ENCODE assay signal across 28 mouse cellular contexts in the genomic region with DNA sequence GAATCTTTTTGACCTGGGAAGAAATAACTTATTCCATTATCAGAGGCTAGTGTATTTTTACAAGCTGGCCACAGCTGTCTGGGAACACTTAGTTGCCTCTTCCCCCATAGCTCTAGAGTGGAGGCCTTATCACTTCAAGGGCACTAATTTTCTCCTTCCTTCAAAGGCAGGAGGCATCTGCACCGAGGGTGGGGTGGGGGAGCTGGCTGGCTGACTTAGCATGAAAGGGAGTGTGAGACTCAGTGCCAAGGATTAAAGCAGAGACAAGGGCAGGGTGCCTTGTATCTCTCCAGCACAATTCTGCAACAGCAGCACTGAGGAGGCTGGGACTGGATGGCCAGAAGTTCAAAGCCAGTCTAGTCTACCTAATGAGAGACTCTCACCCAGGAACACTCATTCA. TPM values are rescaled to one million over a fixed set of nuclear protein-coding genes. Genes with fewer than 3 reads are reported as not detected.
A peak's percentile ranks its signal among the peaks of the same experiment; 100 is the strongest.
DNase-seq lines count a peak whose midpoint lies in the region; ATAC-seq and TF ChIP-seq lines count a peak whose summit lies in the region.
"Had no signal": no experiment of that assay in that cellular context is flagged by ENCODE, and none has a peak within 500 bp of the region (broad histone marks: within the 10 kb centered on the region; RNA-seq: fewer than 3 reads in every experiment).

No protein-coding gene starts in this region.

- no peak for TF ChIP-seq CTCF in midbrain, postnatal 0 days (IDR thresholded peaks at IDR 0.05)
- no peak for TF ChIP-seq CTCF in stomach, postnatal 0 days (IDR thresholded peaks at IDR 0.05; ENCODE audit: low read depth)

- ATAC-seq in midbrain, embryonic 14.5 days (ENCODE audit: low FRiP score, low TSS enrichment) = no peak
- ATAC-seq in midbrain, postnatal 0 days (ENCODE audit: low FRiP score) = no peak
- no peak for ATAC-seq in stomach, postnatal 0 days (ENCODE audit: low FRiP score, low TSS enrichment)
- ATAC-seq: forebrain, embryonic 16.5 days; intestine, postnatal 0 days; midbrain, embryonic 13.5 days had no signal

- H3K4me3 ChIP-seq in heart, embryonic 10.5 days = no peak overlapping the region
- no peak overlapping the region for H3K4me3 ChIP-seq in midbrain, embryonic 14.5 days (replicated peaks; ENCODE audit: low read depth, low read length)
- H3K4me3 ChIP-seq in midbrain, postnatal 0 days (ENCODE audit: low read depth, low read length) = no peak overlapping the region
- no peak overlapping the region for H3K4me3 ChIP-seq in stomach, postnatal 0 days (ENCODE audit: low read depth, low read length)
- H3K4me3 ChIP-seq: gastrocnemius, adult 2 months; midbrain, embryonic 13.5 days; neural tube, embryonic 15.5 days had no signal

- TF ChIP-seq EP300 in stomach, postnatal 0 days (optimal IDR thresholded peaks at IDR 0.05) = no peak

- H3K4me1 ChIP-seq in heart, embryonic 10.5 days = peaks cover 4% of the 10 kb centered on the region; the same call in 1 of the 2 replicates
- no peaks in the 10 kb centered on the region for H3K4me1 ChIP-seq in midbrain, embryonic 14.5 days (ENCODE audit: control insufficient read depth, insufficient read depth, low read length)
- no peaks in the 10 kb centered on the region for H3K4me1 ChIP-seq in midbrain, postnatal 0 days (ENCODE audit: insufficient read depth, low read length)
- H3K4me1 ChIP-seq in stomach, postnatal 0 days (replicated peaks; ENCODE audit: control insufficient read depth, insufficient read depth) = no peaks in the 10 kb centered on the region
- H3K4me1 ChIP-seq: midbrain, embryonic 13.5 days; neural tube, embryonic 15.5 days had no signal

- H3K27me3 ChIP-seq in heart, embryonic 10.5 days (ENCODE audit: insufficient read depth, poor library complexity, severe bottlenecking) = no peaks in the 10 kb centered on the region
- H3K27me3 ChIP-seq in midbrain, embryonic 14.5 days (ENCODE audit: control insufficient read depth, insufficient read depth, low read length) = no peaks in the 10 kb centered on the region
- no peaks in the 10 kb centered on the region for H3K27me3 ChIP-seq in midbrain, postnatal 0 days (ENCODE audit: insufficient read depth, low read length)
- no peaks in the 10 kb centered on the region for H3K27me3 ChIP-seq in stomach, postnatal 0 days (ENCODE audit: control insufficient read depth, insufficient read depth, low read length)
- H3K27me3 ChIP-seq: midbrain, embryonic 13.5 days; neural tube, embryonic 15.5 days had no signal

- H3K36me3 ChIP-seq in heart, embryonic 10.5 days = no peaks in the 10 kb centered on the region
- H3K36me3 ChIP-seq in midbrain, embryonic 14.5 days (ENCODE audit: control insufficient read depth, insufficient read depth, low read length) = no peaks in the 10 kb centered on the region
- no peaks in the 10 kb centered on the region for H3K36me3 ChIP-seq in midbrain, postnatal 0 days (ENCODE audit: insufficient read depth, low read length)
- no peaks in the 10 kb centered on the region for H3K36me3 ChIP-seq in stomach, postnatal 0 days (ENCODE audit: control insufficient read depth, insufficient read depth, low read length)
- H3K36me3 ChIP-seq: midbrain, embryonic 13.5 days; neural tube, embryonic 15.5 days had no signal

- H3K9me3 ChIP-seq in heart, embryonic 10.5 days = no peaks in the 10 kb centered on the region
- no peaks in the 10 kb centered on the region for H3K9me3 ChIP-seq in midbrain, embryonic 14.5 days (ENCODE audit: control insufficient read depth, low read length)
- no peaks in the 10 kb centered on the region for H3K9me3 ChIP-seq in midbrain, postnatal 0 days (ENCODE audit: low read length)
- no peaks in the 10 kb centered on the region for H3K9me3 ChIP-seq in stomach, postnatal 0 days (ENCODE audit: control insufficient read depth, low read length)
- H3K9me3 ChIP-seq: midbrain, embryonic 13.5 days; neural tube, embryonic 15.5 days had no signal

- WGBS in heart, embryonic 10.5 days = 0% methylated on average over 1 of the region's 1 CpGs
- 23% methylated on average over 1 of the region's 1 CpGs for WGBS in midbrain, embryonic 14.5 days
- WGBS in midbrain, postnatal 0 days = 21% methylated on average over 1 of the region's 1 CpGs
- WGBS in stomach, postnatal 0 days = 20% methylated on average over 1 of the region's 1 CpGs

- H3K4me2 ChIP-seq in midbrain, embryonic 14.5 days (ENCODE audit: low read length) = no peak overlapping the region
- no peak overlapping the region for H3K4me2 ChIP-seq in midbrain, postnatal 0 days (ENCODE audit: low read depth, low read length, poor library complexity, severe bottlenecking)
- no peak overlapping the region for H3K4me2 ChIP-seq in stomach, postnatal 0 days (replicated peaks; ENCODE audit: low read depth)
- H3K4me2 ChIP-seq: hindbrain, embryonic 14.5 days; midbrain, embryonic 13.5 days; neural tube, embryonic 15.5 days had no signal

- H3K9ac ChIP-seq in midbrain, embryonic 14.5 days (replicated peaks; ENCODE audit: low read length) = no peak overlapping the region
- H3K9ac ChIP-seq in midbrain, postnatal 0 days (replicated peaks; ENCODE audit: low read length, poor library complexity, severe bottlenecking) = no peak overlapping the region
- H3K9ac ChIP-seq in stomach, postnatal 0 days (ENCODE audit: low read length) = no peak overlapping the region
- H3K9ac ChIP-seq: hindbrain, embryonic 14.5 days; liver, embryonic 14.5 days; midbrain, embryonic 13.5 days; neural tube, embryonic 15.5 days had no signal

- no peak for DNase-seq in heart, embryonic 10.5 days (ENCODE audit: low spot score)
- no peak for DNase-seq in heart, adult 8-10 months (ENCODE audit: low spot score)
- peak; percentile 1 for DNase-seq in midbrain, embryonic 14.5 days
- DNase-seq in midbrain, postnatal 0 days (ENCODE audit: low spot score) = no peak
- peak; percentile 20 for DNase-seq in adipocyte (ENCODE audit: low spot score)
- peak; percentile 10 for DNase-seq in stomach, postnatal 0 days (ENCODE audit: low spot score)
- no peak for DNase-seq in retina, embryonic 14.5 days (ENCODE audit: low spot score)
- DNase-seq in adrenal gland, adult 18-20 months (ENCODE audit: low spot score in 2 of 2) = no peak
- DNase-seq: adrenal gland, adult 8-10 months; cerebellum, adult 11 months; cerebellum, adult 9-10 months; cerebellum, postnatal 36 days; gastrocnemius, adult 2 months; kidney, adult 9 months; kidney, postnatal 14 days; liver; lung, adult 2 months; lung, postnatal 10 days; retina, postnatal 1 day; right cerebral cortex, postnatal 14 days; thymus, adult 18-20 months; thymus, postnatal 25 days had no signal

- H3K27ac ChIP-seq in heart, embryonic 10.5 days = 0 out of 2 replicates have a peak overlapping the region, but pooled peaks have one; percentile 22
- H3K27ac ChIP-seq in midbrain, embryonic 14.5 days (replicated peaks; ENCODE audit: low read depth, low read length) = no peak overlapping the region
- H3K27ac ChIP-seq in midbrain, postnatal 0 days (ENCODE audit: low read depth, low read length) = no peak overlapping the region
- no peak overlapping the region for H3K27ac ChIP-seq in stomach, postnatal 0 days (replicated peaks)
- H3K27ac ChIP-seq: gastrocnemius, adult 2 months; hindbrain, embryonic 14.5 days; liver, embryonic 14.5 days; midbrain, embryonic 13.5 days; neural tube, embryonic 15.5 days had no signal

RNA-seq across cellular contexts. Expression of gene Ppcdc, which starts 50.8 kb away (rescaled TPM):
- polyA plus RNA-seq in heart, embryonic 10.5 days (2016; fragmentation: Nextera tagmentation; extraction: Ambion mirVana) = 21.3 and 21.5 TPM in 2 replicates
- total RNA-seq in heart, adult 8-10 months (2022) = 10 to 100 TPM in 2 of 4 experiments, 1 to 10 TPM in 2; 7.0 to 18.5 (median 9.7) TPM
- polyA plus RNA-seq in midbrain, embryonic 14.5 days (2014; fragmentation: Nextera tagmentation; extraction: Ambion mirVana) = 19.9 and 22.9 TPM in 2 replicates
- 23.1 and 29.7 TPM in 2 replicates for total RNA-seq in midbrain, postnatal 0 days (2014; rRNA removed)
- polyA plus RNA-seq in midbrain, postnatal 0 days (2015; fragmentation: Nextera tagmentation; extraction: Ambion mirVana) = 15.0 and 17.6 TPM in 2 replicates
- 14.2 and 16.2 TPM in 2 replicates for polyA plus RNA-seq in stomach, postnatal 0 days (2015; fragmentation: Nextera tagmentation; extraction: Ambion mirVana)
- total RNA-seq in adrenal gland, adult 18-20 months (2021) = 10 to 100 TPM; 15.0 to 18.0 TPM

Comparison
In these comparisons a context has a peak if more than half of its experiments do, and no peak if none do; other contexts are left out.
1. DNase-seq: peak in midbrain, embryonic 14.5 days (single experiment), adipocyte (single experiment) and stomach, postnatal 0 days (single experiment); none in heart, embryonic 10.5 days (single experiment), heart, adult 8-10 months (single experiment), midbrain, postnatal 0 days (single experiment), retina, embryonic 14.5 days (single experiment) and adrenal gland, adult 18-20 months (0 of 2).